Mouse (Mus musculus): ENCODE measurements around the gene Egfl8.
A peak's percentile ranks its signal among the peaks of the same experiment; 100 is the strongest.

Egfl8 gene

GRCm38 (mm10) chr17:34648141-34648890, 32.5 kb upstream of the Egfl8 start:
- DNase-seq (ENCODE audit: low spot score), result no peak

GRCm38 (mm10) chr17:34646906-34647787, 31.4 kb upstream of the Egfl8 start, which contains the start of gene Atf6b:
TSS of gene Atf6b (plus strand) at chr17:34647146.
- DNase-seq (ENCODE audit: low spot score), result peak; percentile 96

GRCm38 (mm10) chr17:34645831-34646511, 30.2 kb upstream of the Egfl8 start:
- DNase-seq (ENCODE audit: low spot score), result no peak

GRCm38 (mm10) chr17:34645256-34645829, 29.6 kb upstream of the Egfl8 start:
- peak; percentile 33 for DNase-seq (ENCODE audit: low spot score)

- DNase-seq (ENCODE audit: low spot score), result peak; percentile 97
These were observed 28.8 kb upstream of the Egfl8 start, which contains the start of gene Fkbpl for GRCm38 (mm10) chr17:34644608-34645007. TSS of gene Fkbpl (plus strand) at chr17:34644764.

- DNase-seq (ENCODE audit: low spot score), result no peak
These were observed 28.2 kb upstream of the Egfl8 start for GRCm38 (mm10) chr17:34643944-34644343.

- DNase-seq (ENCODE audit: low spot score), result no peak
These were observed 27.6 kb upstream of the Egfl8 start for GRCm38 (mm10) chr17:34643379-34643778.

GRCm38 (mm10) chr17:34641945-34642344, 26.2 kb upstream of the Egfl8 start:
- DNase-seq (ENCODE audit: low spot score), result no peak

GRCm38 (mm10) chr17:34640778-34641601, 25.2 kb upstream of the Egfl8 start:
- DNase-seq (ENCODE audit: low spot score), result no peak

GRCm38 (mm10) chr17:34639461-34640255, 23.9 kb upstream of the Egfl8 start:
- DNase-seq (ENCODE audit: low spot score), result no peak

- no peak for DNase-seq (ENCODE audit: low spot score)
These were observed 21.7 kb upstream of the Egfl8 start for GRCm38 (mm10) chr17:34637459-34637858.

- DNase-seq (ENCODE audit: low spot score), result no peak
These were observed 19.9 kb upstream of the Egfl8 start for GRCm38 (mm10) chr17:34635671-34636070.

- peak; percentile 61 for DNase-seq (ENCODE audit: low spot score)
These were observed 16.5 kb upstream of the Egfl8 start for GRCm38 (mm10) chr17:34632261-34632691.

- no peak for DNase-seq (ENCODE audit: low spot score)
These were observed 15.9 kb upstream of the Egfl8 start for GRCm38 (mm10) chr17:34631647-34632046.

GRCm38 (mm10) chr17:34630761-34631301, 15.1 kb upstream of the Egfl8 start:
- no peak for DNase-seq (ENCODE audit: low spot score)

- no peak for DNase-seq (ENCODE audit: low spot score)
These were observed 14.2 kb upstream of the Egfl8 start for GRCm38 (mm10) chr17:34629796-34630603.

GRCm38 (mm10) chr17:34629221-34629751, 13.5 kb upstream of the Egfl8 start, which contains the start of gene Prrt1:
TSS of gene Prrt1 (plus strand) at chr17:34629533.
- no peak for DNase-seq (ENCODE audit: low spot score)

GRCm38 (mm10) chr17:34628644-34628967, 12.8 kb upstream of the Egfl8 start:
- DNase-seq (ENCODE audit: low spot score), result no peak
